Mouse (Mus musculus) limb, embryonic 10.5 days (tissue): ENCODE results near the gene Mbd6. TPM values are rescaled to one million over a fixed set of nuclear protein-coding genes. Genes with fewer than 3 reads are reported as not detected.

ENCODE experiments used
- polyA plus RNA-seq: library from polyadenylated mRNA; unstranded; fragments of >200 nt; fragmentation: Nextera tagmentation; extraction: Ambion mirVana; gene quantifications from 2 replicates; pipeline ENCODE4 v1.2.1, GENCODE M21; 2016

The Mbd6 gene
- polyA plus RNA-seq, 1 experiment from 2014 or later, result 16.7 TPM

Other genes starting within 250 kb of the Mbd6 start
- 60.2 and 64.6 TPM in 2 replicates for gene Mettl1, start 247.6 kb downstream of the Mbd6 start, polyA plus RNA-seq
- gene Eef1akmt3, start 247.5 kb downstream of the Mbd6 start, polyA plus RNA-seq, result 0.33 and 0.34 TPM in 2 replicates
- 0.11 and 0.24 TPM in 2 replicates for gene Cyp27b1, start 240.8 kb downstream of the Mbd6 start, polyA plus RNA-seq
- 0.33 and 0.79 TPM in 2 replicates for gene March9, start 228.8 kb downstream of the Mbd6 start, polyA plus RNA-seq
- 3,142 and 3,162 TPM in 2 replicates for gene Cdk4, start 225.5 kb downstream of the Mbd6 start, polyA plus RNA-seq
- gene Tspan31, start 218.8 kb downstream of the Mbd6 start, polyA plus RNA-seq, result 169 and 181 TPM in 2 replicates
- 0.03 TPM in 1 of 2 replicates, not detected in the other for gene Agap2, start 213.7 kb downstream of the Mbd6 start, polyA plus RNA-seq
- gene Os9, start 167.9 kb downstream of the Mbd6 start, polyA plus RNA-seq, result 41.3 and 49.7 TPM in 2 replicates
- gene B4galnt1, start 123.8 kb downstream of the Mbd6 start, polyA plus RNA-seq, result 2.8 and 3.4 TPM in 2 replicates
- 3.4 and 4.1 TPM in 2 replicates for gene Slc26a10, start 108.4 kb downstream of the Mbd6 start, polyA plus RNA-seq
- 25.8 and 36.3 TPM in 2 replicates for gene Arhgef25, start 98.9 kb downstream of the Mbd6 start, polyA plus RNA-seq
- 91.4 and 122 TPM in 2 replicates for gene Dtx3, start 93.3 kb downstream of the Mbd6 start, polyA plus RNA-seq
- gene Pip4k2c, start 77.4 kb downstream of the Mbd6 start, polyA plus RNA-seq, result 25.0 and 27.8 TPM in 2 replicates
- gene Kif5a, start 25.7 kb downstream of the Mbd6 start, polyA plus RNA-seq, result 1.4 and 2.2 TPM in 2 replicates
- 185 and 194 TPM in 2 replicates for gene Dctn2, start 22.6 kb downstream of the Mbd6 start, polyA plus RNA-seq
- 170 and 205 TPM in 2 replicates for gene Mars, start 22.8 kb upstream of the Mbd6 start, polyA plus RNA-seq
- 5.5 and 5.9 TPM in 2 replicates for gene Arhgap9, start 32.9 kb upstream of the Mbd6 start, polyA plus RNA-seq
- 10.9 and 11.7 TPM in 2 replicates for gene Gli1, start 53.0 kb upstream of the Mbd6 start, polyA plus RNA-seq
- gene Inhbe, start 65.4 kb upstream of the Mbd6 start, polyA plus RNA-seq, result 0.13 TPM in 1 of 2 replicates, not detected in the other
- 0.10 and 0.23 TPM in 2 replicates for gene Inhbc, start 81.4 kb upstream of the Mbd6 start, polyA plus RNA-seq
- 35.0 and 39.5 TPM in 2 replicates for gene R3hdm2, start 91.3 kb upstream of the Mbd6 start, polyA plus RNA-seq
- gene Stac3, start 212.7 kb upstream of the Mbd6 start, polyA plus RNA-seq, result 0.40 and 0.76 TPM in 2 replicates
- 1.4 and 3.4 TPM in 2 replicates for gene Ndufa4l2, start 225.9 kb upstream of the Mbd6 start, polyA plus RNA-seq
- gene Shmt2, start 233.4 kb upstream of the Mbd6 start, polyA plus RNA-seq, result 143 and 173 TPM in 2 replicates
- 0.54 and 1.0 TPM in 2 replicates for gene Nxph4, start 245.5 kb upstream of the Mbd6 start, polyA plus RNA-seq